Mouse (Mus musculus) gastrocnemius, adult 2 months (tissue): ENCODE data around the gene Zbtb24. TPM values are rescaled to one million over a fixed set of nuclear protein-coding genes. Genes with fewer than 3 reads are reported as not detected.
"Not testable (repeated sequence)": the region's sequence is repeated elsewhere in the genome, so short reads cannot be mapped to it uniquely, and the experiment has no call there.

Source experiments
- DNase-seq: peaks from one replicate; pipeline ENCODE4 v3.0.0; 2022
- H3K27ac ChIP-seq: fragments of 200-600 bp; 2 replicates; pipeline ENCODE4 v1.8.1; 2022; ENCODE audit warnings: mild to moderate bottlenecking
- H3K4me3 ChIP-seq: fragments of 200-600 bp; 2 replicates; pipeline ENCODE4 v1.8.1; 2022; ENCODE audit warnings: mild to moderate bottlenecking, moderate library complexity
- CTCF ChIP-seq: fragments of 200-600 bp; IDR thresholded peaks from 2 replicates; pipeline ENCODE4 v1.8.1; 2022; ENCODE audit warnings: antibody characterized with exemption, mild to moderate bottlenecking, moderate library complexity
- intact Hi-C: fragments of 180-260 bp; cut with DNase I; formaldehyde crosslinking; loops from one replicate; pipeline ENCODE4 v1.15.1; 2025
- total RNA-seq, 2 experiments: library from RNA; stranded (reverse); gene quantifications; 2 replicates each; pipeline ENCODE4 v1.2.3; 2021

Zbtb24 gene
- total RNA-seq, 2 experiments from 2014 or later: 4.6 to 6.1 TPM

GRCm38 (mm10) chr10:41489294-41489693 is 39.1 kb downstream of the Zbtb24 start:
- DNase-seq: no peak
- Histone ChIP-seq H3K27ac (peak overlapping the region; percentile 92), H3K4me3 (peak overlapping the region; percentile 97)
- intact Hi-C loops: no loop called here
- TF ChIP-seq CTCF: no peak

- peak within 1 kb of the TSS; percentile 97 for H3K4me3 ChIP-seq
- DNase-seq: peak; percentile 96
- H3K27ac ChIP-seq: peak within 1 kb of the TSS; percentile 92
- TF ChIP-seq CTCF: 0 out of 2 replicates have a peak, but pooled peaks have one; percentile 1
- intact Hi-C loops: no loop called here
Measured at GRCm38 (mm10) chr10:41489708-41490517, 39.7 kb downstream of the Zbtb24 start, which contains the start of the genes Smpd2 and Ppil6. Smpd2 (minus strand) TSS chr10:41490369. Ppil6 (plus strand) TSS chr10:41490439.

- Histone ChIP-seq H3K27ac (peak overlapping the region; percentile 92), H3K4me3 (peak overlapping the region; percentile 97)
- TF ChIP-seq CTCF: no peak
- intact Hi-C loops: no loop called here
- DNase-seq: no peak
Measured at GRCm38 (mm10) chr10:41490518-41490873, 40.3 kb downstream of the Zbtb24 start.

- Histone ChIP-seq H3K27ac (no peak overlapping the region), H3K4me3 (peak overlapping the region; percentile 97; the same call in 1 of the 2 replicates)
- no peak for TF ChIP-seq CTCF
- intact Hi-C loops: no loop called here
- no peak for DNase-seq
Measured at GRCm38 (mm10) chr10:41491111-41491510, 40.9 kb downstream of the Zbtb24 start.

- TF ChIP-seq CTCF: no peak
- intact Hi-C loops: loop anchor here (10.0 kb wide), 2 partner anchors 66 to 196 kb away; partner anchors contain the start of genes Ak9 and Fig4
- peak overlapping the region; percentile 28 for H3K27ac ChIP-seq
- H3K4me3 ChIP-seq: no peak overlapping the region
- DNase-seq: peak; percentile 66
Measured at GRCm38 (mm10) chr10:41500941-41501340, 50.8 kb downstream of the Zbtb24 start.

- no peak overlapping the region for H3K27ac ChIP-seq
- no peak for TF ChIP-seq CTCF
- intact Hi-C loops: loop anchor here (5.0 to 10.0 kb wide), 3 partner anchors 70 to 503 kb away; partner anchors contain the start of genes Ak9 and Fig4
- no peak for DNase-seq
- no peak overlapping the region for H3K4me3 ChIP-seq
Measured at GRCm38 (mm10) chr10:41504996-41505395, 54.8 kb downstream of the Zbtb24 start.

GRCm38 (mm10) chr10:41505446-41505845 is 55.3 kb downstream of the Zbtb24 start:
- peak; percentile 82 for TF ChIP-seq CTCF
- intact Hi-C loops: loop anchor here (5.0 to 10.0 kb wide), 3 partner anchors 71 to 503 kb away; partner anchors contain the start of genes Ak9 and Fig4
- H3K4me3 ChIP-seq, H3K27ac ChIP-seq: not testable (repeated sequence)
- DNase-seq: peak; percentile 71

GRCm38 (mm10) chr10:41509160-41509559 is 59.0 kb downstream of the Zbtb24 start:
- no peak overlapping the region for H3K4me3 ChIP-seq
- peak; percentile 57 for TF ChIP-seq CTCF
- intact Hi-C loops: loop anchor here (5.0 to 10.0 kb wide), 3 partner anchors 74 to 507 kb away; partner anchors contain the start of genes Ak9 and Fig4
- DNase-seq: no peak
- no peak overlapping the region for H3K27ac ChIP-seq

- TF ChIP-seq CTCF: no peak
- intact Hi-C loops: loop anchor here (10.0 kb wide), 1 partner anchor 290 kb away; the partner anchor contains the start of genes Cep57l1 and Sesn1
Measured at GRCm38 (mm10) chr10:41514301-41514700, 64.1 kb downstream of the Zbtb24 start.

GRCm38 (mm10) chr10:41514921-41515320 is 64.7 kb downstream of the Zbtb24 start:
- no peak for DNase-seq
- intact Hi-C loops: loop anchor here (10.0 kb wide), 1 partner anchor 290 kb away; the partner anchor contains the start of genes Cep57l1 and Sesn1
- no peak for TF ChIP-seq CTCF
- Histone ChIP-seq H3K4me3 (no peak overlapping the region), H3K27ac (no peak overlapping the region)

More at GRCm38 (mm10) chr10:41514301-41514700, 64.1 kb downstream of the Zbtb24 start:
- Histone ChIP-seq H3K27ac (no peak overlapping the region), H3K4me3 (no peak overlapping the region)
- DNase-seq: no peak

Other genes starting within 250 kb of the Zbtb24 start
- gene Fig4, start 147.1 kb upstream of the Zbtb24 start, total RNA-seq: 1 to 10 TPM; 6.1 to 6.8 TPM
- not detected for gene Ak9, start 146.4 kb upstream of the Zbtb24 start, total RNA-seq
- 1 to 10 TPM; 5.9 to 6.9 TPM for gene Mical1, start 25.9 kb downstream of the Zbtb24 start, total RNA-seq
- 10 to 100 TPM; 11.1 TPM for gene Smpd2, start 40.0 kb downstream of the Zbtb24 start, total RNA-seq
- not detected for gene Ppil6, start 40.1 kb downstream of the Zbtb24 start, total RNA-seq
- gene Cd164, start 69.0 kb downstream of the Zbtb24 start, total RNA-seq: 100 to 1,000 TPM; 133 to 157 TPM